Mouse (Mus musculus): ENCODE data around the gene Uchl3.
A peak's percentile ranks its signal among the peaks of the same experiment; 100 is the strongest.

Uchl3 gene

DNA sequence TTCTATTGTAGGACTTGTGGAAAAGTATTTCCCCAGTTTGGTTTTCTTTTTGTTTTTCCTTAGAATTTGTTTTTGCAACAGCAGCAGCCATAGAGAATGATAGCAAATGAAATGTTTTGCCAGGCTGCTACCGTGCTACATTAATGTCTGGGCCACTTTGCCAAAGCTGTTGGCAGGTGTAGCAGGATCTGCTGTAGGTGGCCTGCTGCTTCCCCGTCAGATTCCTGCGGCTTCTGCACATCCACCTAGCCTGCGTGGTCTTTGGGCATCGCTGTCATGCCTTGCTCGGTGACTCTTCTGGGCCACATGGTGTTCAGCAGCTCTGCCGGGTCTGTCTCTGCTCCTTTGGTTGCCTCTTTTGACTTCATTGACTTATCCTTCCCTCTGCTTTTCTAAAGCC, 14.9 kb downstream of the Uchl3 start:
- no peak for DNase-seq (ENCODE audit: low spot score)

DNA sequence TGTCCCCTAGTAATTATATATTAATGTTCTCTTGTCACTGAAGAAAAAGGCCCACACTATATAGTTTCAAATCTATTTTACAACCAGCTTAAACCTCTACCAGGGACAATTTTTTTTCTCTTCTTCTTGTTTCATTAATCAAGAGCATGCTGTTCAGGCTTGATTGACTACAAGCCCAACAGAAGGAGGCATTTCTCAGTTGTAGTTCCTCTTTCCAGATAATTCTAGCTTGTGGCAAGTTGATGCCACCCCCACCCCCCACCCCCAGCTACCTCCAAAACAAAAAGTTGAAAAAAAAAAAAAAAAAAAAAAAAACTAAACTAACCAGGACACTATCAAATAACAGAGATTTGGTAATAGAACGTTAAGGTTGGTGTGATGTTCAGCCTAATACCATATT, 18.5 kb downstream of the Uchl3 start:
- no peak for DNase-seq (ENCODE audit: low spot score)

DNA sequence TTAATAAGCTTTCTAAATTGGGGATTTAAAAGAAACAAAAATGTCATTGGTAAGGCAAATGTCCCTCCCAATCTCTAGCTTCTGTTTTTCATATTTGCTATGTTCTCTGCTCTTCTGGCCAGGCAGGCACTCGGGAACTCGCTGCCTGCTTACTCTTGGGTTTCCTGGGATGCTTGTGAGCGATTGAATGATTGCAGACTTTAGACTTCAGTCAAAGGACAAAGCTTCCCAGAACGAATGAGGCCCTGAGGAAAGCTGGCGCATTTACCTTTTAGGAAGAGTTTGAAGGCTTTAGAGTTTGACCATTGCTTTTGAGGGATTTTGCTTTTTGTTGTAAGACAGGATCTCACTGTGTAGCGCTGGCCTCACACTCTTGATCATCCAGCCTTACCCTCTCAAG, 33.9 kb downstream of the Uchl3 start:
- DNase-seq (ENCODE audit: low spot score): no peak

DNA sequence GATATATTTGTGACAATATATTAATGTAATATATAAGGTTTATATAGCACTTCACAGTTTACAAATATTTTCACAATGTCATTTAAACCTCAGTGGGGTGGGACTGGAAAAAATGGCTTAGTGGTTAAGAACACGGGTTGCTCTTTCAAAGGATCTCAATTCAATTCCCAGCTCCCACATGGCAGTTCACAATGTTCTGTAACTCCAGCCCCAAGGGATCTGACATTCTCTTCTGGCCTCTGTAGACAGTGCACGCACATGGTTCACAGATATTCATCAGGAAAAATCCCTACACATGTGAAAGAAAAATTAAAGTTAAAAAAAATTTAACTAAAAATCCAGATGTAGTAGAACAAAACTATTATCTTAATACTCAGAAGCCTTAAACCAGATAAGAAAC, 34.6 kb downstream of the Uchl3 start:
- no peak for DNase-seq (ENCODE audit: low spot score)

DNA sequence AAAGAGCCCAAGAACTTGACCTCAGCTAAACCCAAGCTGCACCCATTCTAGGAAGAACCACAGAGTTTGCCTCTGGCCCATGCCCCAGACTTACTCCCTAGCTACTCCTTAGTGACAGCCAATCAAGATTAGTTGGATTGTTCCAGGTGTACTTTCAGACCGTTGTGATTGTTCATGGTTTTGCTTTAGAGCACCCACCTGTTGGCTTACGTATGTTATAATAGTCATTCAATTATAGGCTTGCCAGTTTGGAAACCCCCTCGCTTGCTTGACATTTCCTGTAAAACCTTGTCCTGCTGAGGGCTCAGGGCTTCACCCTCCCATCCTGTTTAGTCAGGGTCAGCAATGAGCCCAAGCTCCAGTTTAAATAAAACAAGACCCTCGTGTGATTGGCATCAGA, 50.7 kb downstream of the Uchl3 start:
- DNase-seq (ENCODE audit: low spot score): no peak

- DNase-seq (ENCODE audit: low spot score): no peak
Measured at GRCm38 (mm10) chr14:101707088-101707487, 53.3 kb downstream of the Uchl3 start.

- DNase-seq (ENCODE audit: low spot score): no peak
Measured at GRCm38 (mm10) chr14:101714414-101714813, 60.6 kb downstream of the Uchl3 start.

DNA sequence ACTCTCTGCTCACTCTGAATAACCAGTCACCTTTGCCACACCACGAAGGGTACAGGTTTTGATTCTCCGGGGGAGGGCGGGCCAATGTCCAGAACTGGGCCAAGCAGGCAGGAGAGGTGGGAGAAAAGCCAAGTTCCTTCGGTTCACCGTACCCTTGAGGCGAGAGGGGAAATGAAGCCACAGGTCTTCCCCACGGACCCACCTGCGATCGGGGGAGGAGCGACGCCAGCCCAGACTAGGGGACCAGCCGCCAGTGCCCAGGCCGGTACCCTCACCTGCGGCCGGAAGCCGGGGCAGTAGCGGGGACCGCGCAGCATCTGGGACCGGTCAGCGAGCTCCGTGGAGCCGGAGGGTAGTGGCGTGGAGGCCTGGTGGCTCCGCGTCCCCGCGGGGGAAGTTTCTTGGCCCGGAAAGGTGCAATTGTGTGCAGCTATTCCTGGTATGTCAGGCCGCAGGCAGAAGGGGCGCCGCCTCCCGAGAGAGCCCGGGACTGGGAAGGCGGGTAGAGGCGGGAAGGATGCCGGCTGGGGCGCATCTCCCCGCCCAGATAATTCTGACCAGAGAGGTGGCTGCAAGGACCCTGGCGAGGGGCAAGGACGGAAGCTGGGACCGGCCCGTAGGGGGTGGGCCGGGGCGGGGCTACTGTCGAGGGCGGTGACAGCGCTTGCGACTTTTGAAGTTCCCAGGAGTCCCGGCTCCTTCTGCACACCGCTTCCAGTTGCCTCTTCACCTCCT, 75.6 kb downstream of the Uchl3 start, which contains the start of the genes Gm9922 and Lmo7:
Gene Gm9922, minus strand, starts transcription at position 578 of the 735 bp plus-strand sequence.
Gene Lmo7, plus strand, starts transcription at position 721 of the 735 bp plus-strand sequence.
- peak; percentile 76 for DNase-seq (ENCODE audit: low spot score)

DNA sequence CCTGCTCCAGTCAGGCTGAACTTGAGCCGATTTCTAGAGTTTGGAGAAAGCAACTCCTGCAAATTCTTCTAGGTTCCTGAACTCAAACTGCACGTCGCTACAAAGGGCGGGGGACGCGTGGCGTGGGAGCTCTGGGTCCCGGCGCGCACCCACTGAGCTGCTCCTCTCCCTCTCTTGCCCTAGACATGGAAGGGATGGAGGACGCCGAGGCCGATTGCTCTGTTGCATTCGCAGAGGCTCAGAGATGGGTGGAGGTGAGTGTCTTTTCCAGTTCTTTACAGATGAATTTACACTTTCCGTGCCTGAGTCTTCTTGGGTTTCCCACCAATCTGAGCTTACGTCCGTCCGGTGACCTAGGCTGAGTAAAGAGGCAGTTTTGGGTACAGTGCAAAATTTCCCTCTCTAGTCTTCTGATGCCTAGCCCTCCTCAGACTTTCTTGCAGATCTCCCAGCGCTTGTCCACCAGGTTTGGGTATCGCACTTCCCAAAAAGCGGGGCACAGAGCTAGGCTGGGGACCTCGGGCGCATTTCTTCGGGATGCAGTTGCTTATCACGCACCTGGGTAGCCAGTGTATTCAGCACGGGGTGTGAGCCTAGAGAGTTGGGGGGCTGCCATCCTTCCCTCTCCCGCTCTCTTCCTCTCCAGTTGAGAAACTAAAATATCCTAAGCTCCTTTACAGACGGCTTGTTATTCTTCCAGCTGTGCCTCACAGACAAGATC, 76.4 kb downstream of the Uchl3 start:
- DNase-seq (ENCODE audit: low spot score): no peak

DNA sequence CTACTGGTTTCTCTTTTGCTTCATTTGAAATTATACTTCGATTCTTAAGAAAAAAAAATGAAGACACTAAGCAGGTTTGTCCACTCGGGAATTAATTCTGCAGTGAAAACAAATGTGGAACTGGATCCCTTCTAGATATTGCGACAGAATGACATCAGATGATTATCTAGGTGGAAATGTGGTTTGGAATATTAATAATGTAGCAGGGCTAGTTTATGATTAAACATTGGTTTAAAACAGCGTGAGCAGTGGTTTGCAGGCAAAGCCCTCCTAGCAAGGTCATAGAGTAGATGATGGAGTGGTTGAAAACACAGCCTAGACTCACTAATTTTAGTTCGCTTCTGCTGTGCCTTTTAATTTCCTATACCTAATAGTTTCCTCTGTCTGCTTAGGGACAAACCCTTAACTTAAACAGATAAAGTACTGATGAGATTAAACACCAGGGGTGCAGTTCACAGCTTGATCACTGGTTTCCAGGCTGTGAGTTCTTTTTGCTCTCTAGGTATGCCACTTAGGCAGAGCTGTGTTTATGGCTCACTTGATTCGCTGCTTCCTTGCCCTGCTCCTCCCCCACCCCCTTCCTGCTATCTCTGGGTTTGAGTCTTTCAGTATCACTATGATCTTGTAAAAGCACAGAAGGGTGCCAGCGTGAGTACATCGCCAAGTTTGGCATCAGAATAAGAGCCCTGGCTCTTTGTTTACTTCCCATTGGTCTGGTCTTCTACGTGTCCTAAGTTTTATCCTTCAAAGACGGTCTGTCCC, 80.0 kb downstream of the Uchl3 start:
- no peak for DNase-seq (ENCODE audit: low spot score)

- no peak for DNase-seq (ENCODE audit: low spot score)
Measured at GRCm38 (mm10) chr14:101737501-101737900, 83.7 kb downstream of the Uchl3 start.
